Mouse (Mus musculus) natural killer cell, adult 2 months (primary cell): Measurements from ENCODE around the gene Fgf12.

ENCODE experiments used
- DNase-seq, 2 experiments: peaks; one replicate each; pipeline ENCODE4 v3.0.0; 2022; ENCODE audit warnings: low spot score in 2 of 2

Gene Fgf12

DNA sequence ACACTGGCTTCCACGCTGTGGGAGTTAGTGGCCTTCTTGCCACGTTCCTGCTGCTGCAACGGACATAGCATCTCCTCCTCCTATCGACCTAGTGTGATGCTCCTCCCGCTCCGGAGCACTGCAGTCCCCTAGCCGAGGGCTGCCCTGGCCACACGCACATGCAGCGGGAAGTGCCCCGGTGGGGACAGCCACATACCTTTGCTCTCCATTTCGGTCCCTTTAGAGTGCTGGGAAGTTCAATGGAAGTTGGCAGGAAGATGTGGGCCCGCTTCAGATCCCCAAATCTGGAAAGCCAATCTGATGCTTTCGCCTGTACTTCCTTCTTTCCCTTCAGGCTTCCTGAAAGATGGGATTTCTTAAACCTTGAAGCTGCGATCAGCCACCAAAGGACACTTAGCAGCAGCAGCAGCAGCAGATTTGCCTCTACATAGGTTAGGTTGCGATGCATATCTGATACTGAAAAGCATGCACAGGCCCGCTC, at the start of gene Fgf12:
Gene Fgf12, minus strand, starts transcription at position 431 of the 481 bp plus-strand sequence.
- DNase-seq, result no peak

DNA sequence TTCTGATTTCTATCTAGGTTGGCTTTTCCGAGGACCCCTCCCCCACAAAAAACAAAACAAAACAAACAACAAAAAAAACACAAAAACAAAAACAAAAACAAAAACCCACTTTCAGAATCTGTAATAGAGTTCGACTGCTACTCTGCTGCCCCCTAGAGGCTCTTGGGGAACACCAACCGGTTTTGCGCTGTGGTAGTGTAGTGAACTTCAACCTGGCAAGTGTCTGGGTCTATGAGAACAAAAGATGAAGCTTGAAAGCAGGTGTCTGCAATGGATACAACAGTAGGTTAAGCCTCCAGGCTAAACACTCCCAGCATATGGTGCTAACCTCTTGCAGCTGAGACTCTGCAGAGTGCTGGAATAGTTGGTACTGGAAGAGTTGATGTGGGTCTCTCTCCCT, 40.2 kb upstream of the Fgf12 start:
- no peak for DNase-seq

DNA sequence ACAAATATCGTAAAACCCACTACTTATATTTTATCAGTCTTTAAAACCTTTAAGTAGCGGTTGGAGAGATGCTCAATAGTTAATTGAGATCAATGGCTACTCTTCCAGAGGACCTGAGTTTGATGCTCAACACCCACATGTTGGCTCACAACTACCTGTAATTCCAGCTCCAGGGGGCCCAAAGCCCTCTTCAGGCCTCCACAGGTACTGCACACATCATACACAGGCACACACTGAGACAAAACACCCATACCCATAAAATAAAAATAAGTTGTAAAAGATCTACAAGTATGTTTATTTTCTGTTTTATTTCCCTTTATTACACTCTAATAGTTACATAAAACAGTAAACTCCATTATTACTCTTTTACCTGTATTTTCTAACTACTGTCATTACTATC, 17.4 kb upstream of the Fgf12 start:
- no peak for DNase-seq

DNA sequence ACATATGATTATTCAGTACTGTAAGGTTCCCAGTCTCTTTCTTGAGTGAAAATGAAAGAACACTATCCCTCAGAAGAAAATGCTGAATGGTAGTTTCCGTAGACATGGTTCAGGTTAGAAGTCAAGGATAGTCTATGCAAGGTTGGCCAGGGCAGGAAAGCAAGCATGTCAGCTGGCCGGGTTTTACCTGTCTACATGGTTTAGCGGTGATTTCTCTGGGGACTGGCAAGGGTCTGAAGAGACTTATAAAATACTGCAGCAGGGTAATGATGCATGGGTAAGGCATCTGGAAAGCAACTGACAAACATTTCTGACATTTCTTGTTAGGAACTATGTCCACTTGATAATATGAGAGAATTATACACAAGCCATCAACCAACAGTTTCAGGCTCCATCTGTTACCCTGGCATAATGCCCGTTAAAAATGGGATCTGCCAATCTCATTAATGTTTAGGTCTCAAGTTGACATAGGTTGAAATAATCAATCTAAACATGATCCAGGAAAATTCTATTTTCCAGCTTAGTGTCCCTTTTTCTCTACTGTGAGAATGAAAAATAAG, 8.6 kb upstream of the Fgf12 start:
- no peak for DNase-seq

DNA sequence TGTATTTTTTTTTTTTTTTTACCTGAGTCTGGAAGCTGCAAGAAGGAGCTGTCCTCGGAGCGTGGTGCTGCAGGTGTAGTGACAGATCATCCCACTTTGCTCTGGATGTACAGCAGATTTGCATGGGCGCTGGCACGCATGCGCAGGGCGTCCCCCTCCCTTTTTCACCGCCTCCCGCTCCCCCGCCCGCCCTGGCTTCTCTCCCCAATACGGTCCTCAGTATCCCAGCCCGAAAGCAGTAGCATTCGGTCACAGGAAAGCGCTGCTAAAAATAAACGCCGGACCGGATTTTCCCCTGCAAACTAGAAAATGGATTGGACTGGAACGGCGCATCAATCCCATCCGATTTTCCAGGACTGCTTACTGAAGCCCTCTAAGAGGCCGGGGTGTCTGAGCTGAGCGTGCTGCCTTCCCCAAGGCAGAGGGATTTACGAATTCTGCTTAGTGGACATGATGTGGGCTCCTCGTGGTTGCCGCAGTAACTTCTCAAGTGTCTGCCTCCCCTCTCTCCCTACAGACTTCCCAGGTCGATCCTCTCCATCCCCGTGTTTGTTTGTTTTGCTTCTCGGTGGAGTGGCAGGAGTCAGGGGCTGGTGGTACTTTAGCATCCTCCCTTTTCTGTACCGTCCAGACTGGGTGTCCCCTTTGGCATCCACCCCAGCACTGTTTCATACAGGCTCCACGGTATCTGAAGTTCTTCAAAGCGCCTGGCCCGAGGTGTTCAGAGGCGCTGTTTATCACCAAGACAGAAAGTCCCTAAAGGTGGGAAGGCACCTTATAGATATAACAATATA, 453 bp upstream of the Fgf12 start:
- DNase-seq, result no peak

DNA sequence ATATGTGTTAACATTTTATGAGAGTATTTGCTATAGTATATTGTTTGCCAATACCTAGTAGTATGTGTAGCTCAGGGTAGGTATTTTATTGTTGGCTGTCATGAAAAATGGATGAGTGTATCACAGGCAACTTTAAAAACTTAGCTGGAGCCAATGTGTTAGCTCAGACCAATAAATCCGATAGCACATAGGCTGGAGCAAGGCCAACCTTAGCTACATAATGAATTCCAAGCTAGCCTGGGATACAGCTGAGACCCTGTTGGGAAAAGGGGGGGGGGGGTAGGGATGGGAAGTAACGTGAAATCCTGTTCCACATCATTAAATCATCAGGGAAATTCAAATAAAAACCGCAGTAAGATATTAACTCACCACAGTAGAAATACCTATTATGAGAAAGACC, 18.4 kb downstream of the Fgf12 start:
- no peak for DNase-seq

DNA sequence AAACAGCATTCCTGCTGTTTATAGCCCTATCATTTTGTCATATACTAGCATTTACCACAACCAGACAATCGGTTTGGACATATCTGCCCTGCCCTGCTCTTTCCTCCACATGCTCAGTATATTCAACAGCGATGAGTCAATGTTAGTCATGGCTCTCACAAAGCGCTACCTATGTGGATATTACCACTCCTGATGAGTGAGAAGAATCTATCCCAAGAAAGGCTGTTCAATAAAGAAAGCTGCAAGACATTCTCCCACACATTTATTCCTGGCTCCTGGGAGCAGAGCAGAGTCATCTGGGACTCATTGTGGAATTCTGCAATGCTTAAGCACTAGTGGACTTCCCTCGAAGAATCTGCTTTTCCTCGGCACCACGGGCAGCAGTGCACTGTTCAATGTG, 26.1 kb downstream of the Fgf12 start:
- DNase-seq, result no peak

DNA sequence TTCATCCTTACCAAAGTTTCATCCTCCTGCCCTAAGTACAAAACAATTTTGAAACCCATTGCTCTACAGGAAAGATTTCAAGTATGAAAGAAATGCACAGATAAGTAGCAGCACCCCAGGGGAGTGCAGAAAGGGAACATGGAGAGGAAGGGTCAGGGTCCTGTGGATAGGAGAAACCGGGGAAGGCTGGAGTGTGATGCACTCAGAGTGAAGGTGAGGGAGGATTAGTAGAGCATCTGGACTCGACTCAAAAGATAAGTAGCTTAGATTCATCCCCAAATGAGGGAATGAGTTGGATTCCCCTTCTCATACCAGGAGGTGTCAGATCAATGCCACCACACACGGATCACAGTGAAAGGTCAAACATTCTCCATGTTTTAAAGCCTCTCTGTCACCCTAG, 46.2 kb downstream of the Fgf12 start:
- no peak for DNase-seq

DNA sequence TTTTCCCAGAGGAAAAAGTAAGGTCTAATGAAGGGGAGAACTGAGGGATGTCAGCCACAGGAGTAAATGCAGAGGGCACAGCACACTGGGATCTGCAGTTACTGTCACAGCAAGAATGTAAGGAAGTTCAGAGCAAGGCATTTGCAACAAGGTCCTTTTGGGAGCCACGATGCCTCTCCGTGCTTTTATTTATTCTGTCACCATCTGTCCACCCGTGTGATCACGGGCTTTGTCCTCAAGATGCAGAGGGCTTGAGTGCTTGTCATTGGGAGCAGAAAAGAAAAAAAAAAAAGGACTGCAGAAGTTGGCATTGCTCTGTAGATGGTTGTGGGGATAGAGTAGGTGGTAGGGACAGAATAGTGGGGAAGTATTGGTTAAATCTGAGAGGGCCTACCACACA, 52.5 kb downstream of the Fgf12 start:
- DNase-seq, result no peak

DNA sequence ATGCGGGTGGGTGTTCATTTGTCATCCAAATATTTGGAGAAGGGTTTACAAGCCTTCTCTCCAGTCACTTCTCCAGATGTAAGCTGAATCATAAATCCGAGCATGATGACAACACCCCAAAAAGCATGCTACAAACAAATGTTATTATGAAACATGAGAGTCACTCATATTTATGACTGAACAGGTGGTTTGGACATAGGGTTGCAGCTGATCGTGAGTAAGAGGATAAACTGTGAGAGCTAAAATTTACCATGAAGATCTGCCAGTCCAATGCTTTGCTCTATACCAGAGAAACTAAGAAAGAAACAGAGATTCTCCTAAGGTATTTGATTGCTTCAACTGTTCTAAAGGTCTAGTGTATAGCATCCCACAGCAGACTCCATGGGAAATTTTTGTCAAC, 56.0 kb downstream of the Fgf12 start:
- no peak for DNase-seq

DNA sequence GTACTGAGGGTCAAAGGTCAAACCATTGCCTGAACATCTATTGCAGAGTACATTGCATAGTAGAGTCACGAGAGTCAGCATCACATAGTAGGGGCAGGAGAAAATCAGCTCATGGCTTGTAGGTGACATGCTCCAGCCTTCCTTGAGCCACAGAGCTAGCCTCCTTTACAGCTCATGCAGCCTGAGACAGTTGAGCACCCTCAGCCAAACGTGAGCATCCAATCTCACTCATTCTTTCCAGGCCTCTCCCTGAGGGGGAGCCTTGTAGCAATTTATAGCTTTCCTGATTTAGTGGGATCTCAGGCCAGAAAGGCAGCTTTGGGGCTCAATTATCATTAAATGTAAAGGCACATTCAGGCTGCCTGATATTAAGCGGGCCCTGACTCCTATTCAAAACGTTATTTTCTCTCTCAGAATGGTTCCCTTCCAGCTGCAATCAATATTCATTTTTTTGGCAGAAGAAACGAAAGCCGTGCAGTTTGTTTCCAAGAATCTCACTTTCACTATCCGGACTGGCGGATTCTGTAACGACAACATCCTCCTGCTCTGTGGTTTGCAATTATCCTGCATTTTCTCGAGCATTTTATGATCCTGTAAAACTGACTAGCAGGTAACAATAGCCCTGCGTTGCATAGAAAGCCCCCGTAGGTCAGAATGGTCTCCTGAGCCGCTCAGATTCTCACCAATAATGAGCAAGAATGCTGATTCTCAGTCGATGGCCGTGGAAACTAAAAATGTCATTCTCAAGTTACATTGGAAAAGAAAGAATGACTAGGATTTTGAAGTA, 58.6 kb downstream of the Fgf12 start:
- DNase-seq, result no peak

DNA sequence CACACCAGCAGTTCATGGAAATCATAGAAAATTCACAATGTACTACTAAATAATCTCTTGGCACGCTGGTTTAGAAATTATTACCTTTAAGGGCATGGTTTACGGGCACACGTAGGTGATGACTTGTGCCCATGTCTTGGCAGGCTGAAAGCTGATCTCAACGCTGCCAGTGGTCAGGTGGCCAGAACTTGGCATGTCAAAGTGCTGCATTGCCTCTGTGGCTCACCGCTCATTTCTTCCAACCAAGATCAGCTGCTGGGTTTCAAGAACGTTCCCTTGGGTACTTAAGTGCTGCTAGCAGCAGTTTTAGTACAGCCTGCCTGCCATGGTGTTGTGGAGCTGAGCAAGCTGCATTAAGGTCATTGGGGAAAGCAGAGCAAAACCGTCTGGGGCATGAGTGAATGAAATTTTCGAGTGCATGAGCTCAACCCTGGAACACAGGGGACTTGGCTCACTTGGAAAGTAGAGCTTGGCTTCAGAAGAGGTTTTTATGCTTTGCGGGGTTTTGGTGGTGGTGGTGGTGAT, 63.9 kb downstream of the Fgf12 start:
- DNase-seq, result no peak

DNA sequence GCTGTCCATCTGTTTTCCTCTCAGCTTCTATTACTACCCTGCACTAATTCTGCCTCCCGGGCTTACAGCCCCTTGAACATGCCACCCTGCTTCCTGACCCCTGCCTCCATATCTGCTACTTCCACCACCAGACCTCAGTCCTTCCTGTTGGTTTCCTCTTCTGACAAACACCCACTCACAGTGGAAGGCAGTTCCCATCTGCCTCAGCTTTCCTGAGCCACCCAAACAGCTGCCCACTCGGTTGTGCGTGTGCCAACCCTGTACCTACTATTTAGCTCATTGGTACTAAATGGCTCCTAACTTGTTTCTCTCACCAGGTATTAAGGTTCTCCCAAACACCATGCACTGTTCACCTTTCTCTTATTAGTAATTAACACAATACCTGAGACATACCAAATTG, 71.2 kb downstream of the Fgf12 start:
- DNase-seq, result no peak

DNA sequence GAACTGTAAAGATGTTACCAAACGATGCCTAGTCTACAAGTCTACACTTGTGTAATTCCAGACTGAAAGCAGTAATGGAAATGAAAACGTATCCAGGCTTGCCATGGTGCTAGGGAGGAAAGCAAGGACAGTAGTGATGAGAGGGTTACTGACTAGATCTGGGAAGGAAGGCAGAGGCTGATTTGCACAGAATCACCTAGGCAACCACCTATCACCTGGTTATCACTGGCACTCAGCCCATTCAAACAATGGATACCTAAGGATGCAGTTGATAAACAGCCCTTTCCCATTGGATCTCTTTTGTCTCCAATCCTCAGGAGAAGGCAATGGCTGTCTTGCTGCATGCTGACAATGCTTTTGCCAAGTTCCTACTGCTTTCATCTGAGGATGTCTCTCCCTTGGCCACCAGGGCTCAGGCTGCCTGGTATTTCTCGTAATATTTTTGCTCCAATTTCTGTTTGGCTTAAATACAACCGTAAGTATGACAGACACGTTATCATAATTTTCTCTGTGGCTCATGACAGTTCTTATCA, 84.0 kb downstream of the Fgf12 start:
- DNase-seq, result no peak

DNA sequence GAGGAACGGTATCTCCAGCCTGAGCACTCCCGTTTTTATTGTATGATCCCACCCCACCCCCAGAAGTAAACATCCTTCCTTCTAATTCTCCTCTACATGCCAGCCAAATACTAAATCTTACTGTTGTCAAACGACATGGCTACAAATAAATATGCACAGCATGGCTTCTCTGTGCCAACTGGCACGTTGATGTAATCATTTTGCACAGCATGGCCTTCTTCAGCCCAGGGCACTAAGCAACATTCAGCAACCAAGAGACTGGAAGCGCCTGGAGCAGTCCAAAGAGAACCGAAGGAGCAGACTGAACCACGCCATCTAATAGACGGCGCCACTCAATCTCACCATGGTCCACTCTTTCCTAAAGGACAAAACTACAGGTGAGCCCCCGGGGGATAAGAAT, 100.2 kb downstream of the Fgf12 start:
- DNase-seq, result no peak

DNA sequence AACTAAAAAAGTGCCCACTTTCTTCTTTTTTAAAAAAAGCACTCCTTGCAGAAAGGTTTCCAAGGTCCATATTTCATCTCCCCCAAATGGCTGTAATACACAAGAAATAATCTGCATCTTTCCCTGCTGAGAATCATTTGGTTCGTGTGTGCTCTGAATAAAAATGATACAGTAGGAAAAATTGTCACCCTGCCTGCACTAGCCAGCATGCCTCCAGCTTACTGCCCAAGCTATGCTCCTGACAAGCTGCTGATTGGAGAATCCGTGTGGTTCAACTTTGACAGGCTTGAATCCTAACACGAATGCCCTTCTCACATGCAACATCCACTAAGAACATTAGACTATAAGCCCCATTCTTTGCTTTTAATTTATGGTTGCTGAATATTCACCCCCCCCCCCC, 102.3 kb downstream of the Fgf12 start:
- DNase-seq, result no peak

DNA sequence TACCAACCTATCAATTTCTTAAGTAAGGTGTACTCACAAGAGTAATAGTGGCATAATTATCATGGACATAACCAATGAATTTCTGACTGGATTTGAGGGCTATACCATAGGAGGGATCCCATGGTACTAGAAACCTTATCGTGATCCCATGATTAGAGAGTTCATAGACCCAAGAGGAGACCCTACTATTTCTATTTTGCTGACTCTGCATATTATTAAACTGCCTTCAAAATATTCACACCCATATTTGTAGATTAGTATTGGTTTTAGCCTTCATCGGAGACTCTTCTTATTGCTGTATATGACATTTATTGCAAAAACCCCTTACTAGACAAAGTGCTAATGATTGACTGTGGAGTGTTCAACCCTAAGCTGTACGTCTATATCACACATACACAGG, 107.8 kb downstream of the Fgf12 start:
- DNase-seq, result no peak

DNA sequence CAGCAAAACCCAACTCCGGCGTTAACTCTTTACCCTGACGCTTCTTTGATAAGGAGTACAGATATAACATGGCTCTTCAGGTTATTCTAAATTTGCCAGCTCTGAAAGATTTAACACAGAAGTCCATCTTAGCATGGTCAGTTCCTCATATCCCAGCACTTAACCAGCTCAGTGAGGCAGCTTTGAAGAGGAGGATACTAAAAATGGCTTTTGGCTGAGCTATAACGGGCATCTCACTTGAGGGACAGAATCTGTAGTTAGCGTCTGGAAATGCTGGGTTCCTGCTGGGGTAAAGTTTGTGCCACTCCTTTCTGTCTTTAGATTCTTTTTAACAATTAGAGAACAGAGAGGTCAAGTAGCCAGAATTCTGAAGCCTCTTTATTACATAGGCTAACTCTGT, 121.1 kb downstream of the Fgf12 start:
- no peak for DNase-seq

DNA sequence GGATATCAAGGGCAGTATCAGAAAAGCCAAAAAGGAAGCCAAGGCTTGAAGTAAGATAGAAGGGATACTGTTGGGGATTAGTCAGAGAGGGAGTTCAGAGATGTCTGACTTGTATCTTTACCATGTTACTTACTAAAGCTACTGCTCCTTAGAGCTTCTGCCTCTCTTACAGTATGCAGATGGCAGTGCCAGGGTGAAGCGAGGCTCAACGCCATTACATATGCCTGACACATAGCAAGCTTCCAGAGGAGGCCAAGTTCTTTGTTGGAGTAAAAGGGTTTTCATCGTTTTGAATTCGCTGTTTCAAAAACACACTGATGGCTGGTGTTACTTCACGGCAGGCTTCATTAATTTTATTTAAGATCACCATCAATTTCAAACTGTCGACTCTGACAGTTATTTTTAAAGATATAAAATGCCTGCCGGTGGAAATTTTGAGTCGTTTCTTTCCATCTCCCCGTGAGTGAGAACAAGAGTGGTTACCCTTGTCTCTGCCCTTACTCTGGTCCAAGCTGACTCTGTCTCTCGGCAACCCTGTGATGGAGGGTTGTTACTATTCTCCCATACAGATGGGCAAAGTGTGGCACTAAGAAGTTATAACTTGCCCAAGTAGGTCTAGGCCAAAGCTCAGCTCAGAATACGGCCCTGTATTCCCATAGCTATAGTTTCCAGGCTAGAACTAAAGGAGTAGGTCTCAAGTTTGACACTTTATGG, 121.9 kb downstream of the Fgf12 start:
- DNase-seq, result no peak

DNA sequence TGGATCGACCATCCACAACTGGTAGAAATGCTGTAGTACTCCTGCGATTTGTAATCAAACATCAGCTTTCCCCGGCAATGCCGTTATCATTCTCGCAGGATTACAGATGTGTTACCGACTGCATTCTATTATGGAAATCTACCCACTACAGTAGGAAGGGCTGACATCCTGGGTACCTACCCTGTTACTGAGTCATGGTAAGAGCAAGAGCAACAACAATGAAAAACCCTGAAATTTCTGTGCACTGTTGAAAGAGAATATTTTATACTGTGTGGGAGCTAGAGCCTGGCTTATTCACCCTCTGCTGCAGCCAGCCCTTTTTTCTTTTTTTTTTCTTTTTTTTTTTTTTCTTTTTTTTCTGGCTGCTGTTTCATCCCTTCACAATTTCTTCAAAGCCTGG, 126.6 kb downstream of the Fgf12 start:
- DNase-seq, result no peak

DNA sequence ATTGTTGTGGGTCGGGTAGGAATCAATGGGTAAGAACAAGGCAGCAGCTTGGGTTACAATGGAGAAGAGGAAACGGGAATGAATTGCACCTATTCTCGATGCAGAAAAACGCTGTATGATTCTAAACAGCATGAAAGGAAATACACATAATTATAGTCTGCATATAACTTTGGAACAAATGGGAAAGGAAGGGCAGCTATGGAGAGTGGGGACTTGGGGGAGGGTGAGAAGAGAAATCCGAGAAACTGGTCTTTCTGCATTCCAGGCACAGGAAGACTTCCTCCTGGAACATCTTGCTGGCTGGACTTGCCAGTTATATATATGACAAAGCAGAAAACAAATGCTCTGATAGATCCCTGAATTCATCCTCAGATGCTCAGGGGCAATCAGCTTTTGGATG, 127.2 kb downstream of the Fgf12 start:
- no peak for DNase-seq

DNA sequence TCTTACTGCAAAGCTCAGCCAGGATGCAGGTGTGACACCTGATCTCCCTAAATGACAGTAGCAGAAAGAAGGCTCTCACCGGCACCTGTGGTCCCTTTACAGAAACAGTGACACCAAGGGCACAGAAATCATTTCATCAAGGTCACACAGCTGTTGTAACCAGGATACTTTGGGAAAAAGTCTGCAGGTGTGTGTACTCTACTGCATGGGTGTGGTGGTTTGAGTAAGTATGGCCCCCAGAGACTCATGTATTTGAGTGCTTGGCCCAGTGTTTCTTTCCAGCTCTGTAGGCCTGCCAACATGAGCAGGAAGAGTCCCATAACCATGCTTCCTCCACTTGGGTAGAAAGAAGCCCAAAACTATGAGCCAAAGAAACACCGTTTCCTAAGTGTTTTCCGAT, 138.5 kb downstream of the Fgf12 start:
- DNase-seq, result no peak
